Mouse (Mus musculus) hindbrain, embryonic 12.5 days (tissue): ENCODE data around the gene Elmod1. TPM values are rescaled to one million over a fixed set of nuclear protein-coding genes. Genes with fewer than 3 reads are reported as not detected.
"Not testable (repeated sequence)": the region's sequence is repeated elsewhere in the genome, so short reads cannot be mapped to it uniquely, and the experiment has no call there.

Experiments used
- ATAC-seq: fragments of 200-750 bp; cut with Nextera tagmentation; 2 replicates; pipeline ENCODE4 v1.8.0; 2017; ENCODE audit warnings: moderate TSS enrichment; ENCODE audit not compliant: low FRiP score
- H3K27ac ChIP-seq: fragments of 300-500 bp; sonication (generic); 2 replicates; pipeline ENCODE4 v1.5.1; 2016; ENCODE audit warnings: mild to moderate bottlenecking
- H3K27me3 ChIP-seq: fragments of 300-500 bp; sonication (generic); 2 replicates; pipeline ENCODE4 v1.6.1; 2016; ENCODE audit warnings: mild to moderate bottlenecking
- H3K36me3 ChIP-seq: fragments of 300-500 bp; sonication (generic); 2 replicates; pipeline ENCODE4 v1.6.1; 2016; ENCODE audit warnings: mild to moderate bottlenecking
- H3K4me1 ChIP-seq: fragments of 300-500 bp; sonication (generic); 2 replicates; pipeline ENCODE4 v1.6.1; 2016
- H3K4me2 ChIP-seq: fragments of 300-500 bp; sonication (generic); replicated peaks from 2 replicates; pipeline ENCODE4 v1.6.1; 2016; ENCODE audit warnings: mild to moderate bottlenecking
- H3K4me3 ChIP-seq: fragments of 300-500 bp; sonication (generic); 2 replicates; pipeline ENCODE4 v1.5.1; 2016; ENCODE audit warnings: mild to moderate bottlenecking
- H3K9ac ChIP-seq: fragments of 300-500 bp; sonication (generic); 2 replicates; pipeline ENCODE4 v1.6.1; 2016; ENCODE audit warnings: mild to moderate bottlenecking, moderate library complexity
- H3K9me3 ChIP-seq: fragments of 300-500 bp; sonication (generic); replicated peaks from 2 replicates; pipeline ENCODE4 v1.6.1; 2016; ENCODE audit warnings: mild to moderate bottlenecking
- WGBS: fragments of 180-500 bp; shearing (Covaris S2); methylation state at CpG from one replicate; pipeline ENCODE4 v1.1.7; 2016; 5-methylcytosine and 5-hydroxymethylcytosine counted together
- polyA plus RNA-seq: library from polyadenylated mRNA; unstranded; fragments of >200 nt; fragmentation: Nextera tagmentation; extraction: Ambion mirVana; gene quantifications from 2 replicates; pipeline ENCODE4 v1.2.1, GENCODE M21; 2016

Elmod1 gene
- 6.4 and 7.8 TPM in 2 replicates for polyA plus RNA-seq

DNA sequence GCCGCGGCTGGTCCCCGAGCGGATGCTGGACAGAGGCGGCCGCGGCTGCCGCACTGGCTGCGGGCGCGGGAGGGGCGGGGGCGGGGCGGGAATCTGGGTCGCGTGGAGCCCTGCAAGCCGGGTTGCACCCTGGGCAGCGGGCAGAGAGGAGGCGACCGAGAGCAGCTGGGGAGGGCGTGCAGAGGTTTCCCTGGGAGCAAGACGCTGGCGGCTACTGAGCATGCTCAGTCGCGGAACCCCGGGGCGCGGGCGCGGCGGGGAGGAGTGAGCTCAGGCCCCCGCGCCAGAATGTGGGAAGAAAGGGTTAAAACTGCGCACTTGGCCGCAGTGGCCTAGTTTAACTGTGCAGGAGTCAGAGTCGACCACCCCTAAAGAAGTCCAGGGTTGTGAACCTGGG is at the start of gene Elmod1:
Elmod1 (minus strand) TSS at position 180 of the 397 bp plus-strand sequence.
- H3K4me3 ChIP-seq: peak within 1 kb of the TSS; percentile 65
- H3K9ac ChIP-seq: peak within 1 kb of the TSS; percentile 76
- peaks cover 8% of the 10 kb centered on the region for H3K27me3 ChIP-seq
- peak; percentile 93 for ATAC-seq
- H3K4me2 ChIP-seq: peak within 1 kb of the TSS; percentile 95
- H3K9me3 ChIP-seq: no peaks in the 10 kb centered on the region
- peaks cover 3% of the 10 kb centered on the region; the same call in 1 of the 2 replicates for H3K4me1 ChIP-seq
- H3K36me3 ChIP-seq: no peaks in the 10 kb centered on the region
- WGBS: 1% methylated on average over 35 of the region's 36 CpGs
- H3K27ac ChIP-seq: peak within 1 kb of the TSS; percentile 80

- no peak for ATAC-seq
- Histone ChIP-seq H3K36me3 (no peaks in the 10 kb centered on the region), H3K4me2 (no peak overlapping the region), H3K9me3 (no peaks in the 10 kb centered on the region), H3K27ac (no peak overlapping the region), H3K27me3 (no peaks in the 10 kb centered on the region), H3K4me1 (no peaks in the 10 kb centered on the region), H3K4me3 (no peak overlapping the region), H3K9ac (no peak overlapping the region)
- 83% methylated on average over 3 of the region's 3 CpGs for WGBS
Observed at GRCm38 (mm10) chr9:54022795-54023194, 47.7 kb upstream of the Elmod1 start.

DNA sequence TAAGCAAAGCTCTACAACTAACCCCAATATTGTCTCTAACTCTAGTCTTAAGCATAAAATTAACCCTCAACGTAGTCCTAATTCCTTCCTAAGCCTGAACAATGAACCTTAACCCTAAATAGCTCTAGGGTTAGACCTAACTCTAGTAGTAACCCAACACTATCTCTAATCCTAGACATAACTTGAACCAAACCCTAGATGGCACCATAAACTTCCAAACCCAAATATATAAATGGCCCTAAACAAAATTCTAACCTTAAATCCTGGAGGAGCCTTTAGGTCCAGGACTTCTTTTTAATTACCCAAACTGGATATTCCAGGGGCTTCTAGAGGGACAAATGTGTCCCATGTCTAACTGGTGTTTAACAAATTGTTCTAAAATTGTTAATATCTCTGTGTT is 19.4 kb upstream of the Elmod1 start:
- Histone ChIP-seq H3K9ac (no peak overlapping the region), H3K4me3 (no peak overlapping the region), H3K9me3 (no peaks in the 10 kb centered on the region), H3K36me3 (no peaks in the 10 kb centered on the region), H3K27me3 (no peaks in the 10 kb centered on the region), H3K4me2 (no peak overlapping the region), H3K4me1 (no peaks in the 10 kb centered on the region), H3K27ac (no peak overlapping the region)
- no peak for ATAC-seq
- WGBS: 59% methylated on average over 1 of the region's 1 CpGs

GRCm38 (mm10) chr9:53992567-53992966 is 17.5 kb upstream of the Elmod1 start:
- not testable (repeated sequence) for H3K9me3 ChIP-seq, H3K36me3 ChIP-seq, H3K27ac ChIP-seq, H3K4me3 ChIP-seq, H3K9ac ChIP-seq, H3K27me3 ChIP-seq, H3K4me2 ChIP-seq, H3K4me1 ChIP-seq, ATAC-seq

DNA sequence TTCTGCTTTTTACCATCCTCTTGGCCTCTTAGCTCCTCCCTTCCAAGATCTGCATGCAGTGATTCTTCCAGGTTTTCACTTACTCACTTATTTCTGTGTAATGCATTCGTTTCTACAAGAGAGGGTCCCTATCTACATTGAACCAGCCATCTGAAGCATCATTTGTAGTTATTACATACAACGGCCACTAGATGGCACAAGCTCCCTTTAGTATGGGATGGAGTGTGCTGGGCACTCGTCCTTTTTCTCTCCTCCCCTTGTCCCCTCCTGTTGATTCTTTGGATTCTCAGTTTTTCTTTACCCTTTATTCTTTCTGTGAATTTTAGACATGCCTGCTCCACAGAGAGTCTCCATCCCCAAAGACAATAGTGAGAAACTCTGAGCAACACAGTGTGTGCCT is 15.8 kb upstream of the Elmod1 start:
- Histone ChIP-seq H3K4me2 (no peak overlapping the region), H3K9me3 (no peaks in the 10 kb centered on the region)
- peak; percentile 69; the same call in 1 of the 2 replicates for ATAC-seq

DNA sequence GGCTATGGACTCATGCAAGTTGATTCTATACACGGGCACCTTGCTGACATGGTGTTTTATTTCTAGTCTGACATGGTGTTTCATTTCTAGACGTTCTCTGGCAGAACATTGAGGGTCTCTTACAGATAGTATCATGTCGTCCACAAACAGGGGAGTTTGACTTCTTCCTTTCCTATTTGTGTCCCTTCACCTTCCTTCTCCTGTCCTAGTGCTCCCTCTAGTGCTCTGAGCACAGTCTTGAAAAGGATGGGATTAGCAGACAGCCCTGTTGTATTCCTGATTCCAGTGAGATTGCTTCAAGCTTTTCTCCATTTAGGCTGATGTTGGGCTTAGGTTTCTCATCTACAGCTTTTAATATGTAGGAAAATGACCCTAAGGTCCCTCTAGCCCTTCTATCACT is 11.9 kb upstream of the Elmod1 start:
- Histone ChIP-seq H3K9me3 (no peaks in the 10 kb centered on the region), H3K9ac (no peak overlapping the region), H3K27me3 (no peaks in the 10 kb centered on the region; the same call in 1 of the 2 replicates), H3K36me3 (no peaks in the 10 kb centered on the region), H3K4me1 (no peaks in the 10 kb centered on the region), H3K4me3 (no peak overlapping the region), H3K27ac (no peak overlapping the region), H3K4me2 (no peak overlapping the region)
- WGBS: 42% methylated on average over 3 of the region's 3 CpGs
- ATAC-seq: no peak

More for the DNA sequence above, 15.8 kb upstream of the Elmod1 start:
- Histone ChIP-seq H3K27ac (no peak overlapping the region), H3K4me1 (no peaks in the 10 kb centered on the region), H3K36me3 (no peaks in the 10 kb centered on the region), H3K27me3 (no peaks in the 10 kb centered on the region; the same call in 1 of the 2 replicates), H3K9ac (no peak overlapping the region), H3K4me3 (no peak overlapping the region)
- 9% methylated on average over 3 of the region's 3 CpGs for WGBS

- H3K27ac ChIP-seq: no peak overlapping the region
- no peaks in the 10 kb centered on the region for H3K4me1 ChIP-seq
- H3K9ac ChIP-seq: no peak overlapping the region
- no peaks in the 10 kb centered on the region for H3K36me3 ChIP-seq
- H3K4me3 ChIP-seq: no peak overlapping the region
- H3K4me2 ChIP-seq: no peak overlapping the region
- no peaks in the 10 kb centered on the region for H3K9me3 ChIP-seq
- 0 out of 2 replicates have a peak, but pooled peaks have one; percentile 46 for ATAC-seq
- WGBS: 32% methylated on average over 9 of the region's 9 CpGs
- H3K27me3 ChIP-seq: no peaks in the 10 kb centered on the region; the same call in 1 of the 2 replicates
Observed at GRCm38 (mm10) chr9:53984868-53985267, 9.8 kb upstream of the Elmod1 start.

- Histone ChIP-seq H3K36me3 (no peaks in the 10 kb centered on the region), H3K9me3 (no peaks in the 10 kb centered on the region), H3K4me2 (peak overlapping the region; percentile 95), H3K4me3 (peak overlapping the region; percentile 65), H3K27me3 (peaks cover 8% of the 10 kb centered on the region), H3K27ac (peak overlapping the region; percentile 80), H3K9ac (peak overlapping the region; percentile 76), H3K4me1 (peaks cover 3% of the 10 kb centered on the region; the same call in 1 of the 2 replicates)
- ATAC-seq: peak; percentile 79
- whole genome bisulfite sequencing: under 1% methylated on average over 42 of the region's 42 CpGs
Observed at GRCm38 (mm10) chr9:53974328-53975121, 576 bp downstream of the Elmod1 start.

DNA sequence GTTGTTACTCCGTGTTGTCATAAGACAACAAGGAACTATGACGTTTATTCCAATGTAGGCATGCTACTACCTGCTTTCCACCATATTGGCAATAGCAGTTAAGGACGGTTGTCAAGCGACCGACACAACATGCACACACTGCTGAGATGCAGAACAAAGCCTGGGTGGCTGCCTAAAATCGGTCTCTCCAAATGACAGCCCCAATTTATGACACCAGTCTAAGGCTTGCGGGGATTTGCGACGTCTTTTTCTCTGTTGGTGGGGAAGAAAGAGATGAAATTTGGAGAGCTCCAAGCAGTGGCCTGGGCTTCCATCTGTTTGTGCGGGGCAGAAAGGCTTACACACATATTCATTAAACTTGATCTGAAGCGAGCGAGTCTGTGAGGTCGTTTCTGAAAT is 1.2 kb downstream of the Elmod1 start:
- 17% methylated on average over 13 of the region's 13 CpGs for WGBS
- peak overlapping the region; percentile 65 for H3K4me3 ChIP-seq
- peaks cover 3% of the 10 kb centered on the region; the same call in 1 of the 2 replicates for H3K4me1 ChIP-seq
- H3K4me2 ChIP-seq: peak overlapping the region; percentile 95
- no peak for ATAC-seq
- H3K36me3 ChIP-seq: no peaks in the 10 kb centered on the region
- H3K27ac ChIP-seq: peak overlapping the region; percentile 80; the same call in 1 of the 2 replicates
- no peaks in the 10 kb centered on the region for H3K9me3 ChIP-seq
- H3K27me3 ChIP-seq: peaks cover 8% of the 10 kb centered on the region
- H3K9ac ChIP-seq: peak overlapping the region; percentile 76; the same call in 1 of the 2 replicates

DNA sequence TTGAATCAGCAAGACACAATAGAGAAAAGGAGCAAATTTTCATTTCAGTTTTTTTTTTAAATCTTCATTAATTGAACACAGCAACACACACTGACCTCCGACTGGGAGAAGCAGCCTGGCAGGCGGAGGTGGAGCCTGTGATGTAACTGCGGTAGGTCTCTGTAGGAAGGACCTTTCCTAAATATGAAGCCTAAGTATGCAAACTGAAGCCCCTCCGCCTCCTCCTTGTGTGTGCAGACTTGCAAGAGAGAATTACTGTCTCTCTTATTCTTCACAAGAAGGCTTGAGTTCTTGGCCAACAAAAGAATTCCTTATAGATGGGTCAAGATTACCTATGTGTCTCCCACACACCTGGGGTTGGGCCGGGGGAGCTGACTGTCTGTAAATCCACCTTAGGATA is 1.9 kb downstream of the Elmod1 start:
- Histone ChIP-seq H3K4me3 (peak overlapping the region; percentile 65; the same call in 1 of the 2 replicates), H3K36me3 (no peaks in the 10 kb centered on the region), H3K4me1 (peaks cover 3% of the 10 kb centered on the region; the same call in 1 of the 2 replicates), H3K9ac (no peak overlapping the region), H3K27me3 (peaks cover 8% of the 10 kb centered on the region), H3K9me3 (no peaks in the 10 kb centered on the region), H3K4me2 (peak overlapping the region; percentile 95), H3K27ac (no peak overlapping the region)
- WGBS: 62% methylated on average over 5 of the region's 5 CpGs
- ATAC-seq: no peak

DNA sequence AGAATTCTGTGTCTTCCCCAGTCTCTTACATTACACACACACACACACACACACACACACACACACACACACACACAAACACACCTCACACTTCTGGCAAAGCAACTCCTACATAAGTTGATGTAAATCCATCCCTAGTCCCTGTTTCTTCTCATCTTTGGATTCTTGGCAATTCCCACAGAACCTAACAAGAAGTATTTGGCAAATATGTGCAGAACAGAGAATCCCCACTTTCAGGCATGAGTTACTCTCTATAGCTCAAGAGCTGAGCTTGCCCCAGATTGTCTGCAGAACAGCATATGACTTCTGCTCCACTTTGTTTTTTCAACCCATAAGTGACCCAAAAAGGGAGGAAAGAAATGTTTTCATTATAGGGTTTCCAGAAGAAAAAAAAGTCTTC is 2.7 kb downstream of the Elmod1 start:
- no peak overlapping the region for H3K4me2 ChIP-seq
- H3K36me3 ChIP-seq: no peaks in the 10 kb centered on the region
- no peak for ATAC-seq

DNA sequence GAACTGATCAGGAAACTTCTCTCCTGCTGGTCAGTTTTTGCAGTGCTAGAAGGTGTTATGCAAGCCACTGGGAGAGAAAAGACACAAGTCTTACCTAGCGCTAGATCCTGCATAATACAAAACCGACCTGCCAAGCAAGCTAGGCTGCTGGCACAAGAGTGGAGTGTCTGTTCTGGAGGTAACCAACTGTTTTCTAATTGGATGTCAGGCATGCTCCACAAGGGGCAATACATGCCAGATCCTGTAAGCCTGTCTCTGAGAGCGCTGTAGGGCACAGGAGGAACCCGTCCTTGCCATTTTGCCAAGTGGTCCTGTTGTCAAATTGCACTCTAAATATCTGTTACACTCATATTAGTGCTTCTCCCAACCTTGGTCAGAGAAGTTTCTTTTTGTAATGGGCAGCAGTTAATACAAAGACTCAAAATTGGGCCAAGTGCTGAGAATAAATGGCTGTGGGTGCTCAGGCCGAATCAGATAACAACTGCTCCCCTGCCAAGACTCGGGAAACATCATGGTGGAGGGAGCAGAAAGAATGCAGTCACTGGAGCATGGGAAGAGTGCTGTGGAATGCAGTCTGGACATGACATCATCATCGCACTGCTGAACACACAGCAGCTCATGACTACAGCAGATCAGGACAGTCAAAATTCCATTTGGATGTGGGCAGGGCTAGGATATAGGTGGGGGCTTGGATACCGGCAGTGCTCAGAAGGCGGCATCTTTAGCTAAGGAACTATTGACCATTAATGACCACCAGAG is 7.3 kb downstream of the Elmod1 start:
- ATAC-seq: no peak
- no peak overlapping the region for H3K4me3 ChIP-seq
- no peak overlapping the region for H3K9ac ChIP-seq
- H3K4me1 ChIP-seq: peaks cover 4% of the 10 kb centered on the region; the same call in 1 of the 2 replicates
- H3K27me3 ChIP-seq: no peaks in the 10 kb centered on the region
- no peaks in the 10 kb centered on the region for H3K36me3 ChIP-seq
- no peak overlapping the region for H3K27ac ChIP-seq
- no peaks in the 10 kb centered on the region for H3K9me3 ChIP-seq
- H3K4me2 ChIP-seq: no peak overlapping the region
- WGBS: 61% methylated on average over 9 of the region's 9 CpGs

More for the DNA sequence above, 2.7 kb downstream of the Elmod1 start:
- no peak overlapping the region for H3K4me3 ChIP-seq
- H3K4me1 ChIP-seq: peaks cover 7% of the 10 kb centered on the region; the same call in 1 of the 2 replicates
- no peak overlapping the region for H3K9ac ChIP-seq
- no peaks in the 10 kb centered on the region for H3K9me3 ChIP-seq
- H3K27me3 ChIP-seq: peaks cover 8% of the 10 kb centered on the region
- no peak overlapping the region for H3K27ac ChIP-seq
